Mouse (Mus musculus) heart, postnatal 36 days (tissue): ENCODE data around the gene Rasgrf2. TPM values are rescaled to one million over a fixed set of nuclear protein-coding genes. Genes with fewer than 3 reads are reported as not detected.
"Not testable (repeated sequence)": the region's sequence is repeated elsewhere in the genome, so short reads cannot be mapped to it uniquely, and the experiment has no call there.

Experiments used
- DNase-seq, 2 experiments: peaks; one replicate each; pipeline ENCODE4 v3.0.0; 2021 to 2022
- intact Hi-C: fragments of 180-260 bp; cut with DNase I; formaldehyde crosslinking; loops from one replicate; pipeline ENCODE4 v1.15.1; 2025
- total RNA-seq, 2 experiments: library from RNA; stranded (reverse); gene quantifications; 2 replicates each; pipeline ENCODE4 v1.2.3; 2021

The Rasgrf2 gene
- 1 to 10 TPM; 7.0 to 9.7 TPM for total RNA-seq

GRCm38 (mm10) chr13:92131384-92132150 lies at the start of gene Rasgrf2:
Gene Rasgrf2, minus strand, starts transcription at chr13:92131656.
- intact Hi-C loops, result loop anchor here (5.0 kb wide), 1 partner anchor 34 kb away; no protein-coding TSS in a partner anchor
- DNase-seq, result peak; percentile 34 to 45

DNA sequence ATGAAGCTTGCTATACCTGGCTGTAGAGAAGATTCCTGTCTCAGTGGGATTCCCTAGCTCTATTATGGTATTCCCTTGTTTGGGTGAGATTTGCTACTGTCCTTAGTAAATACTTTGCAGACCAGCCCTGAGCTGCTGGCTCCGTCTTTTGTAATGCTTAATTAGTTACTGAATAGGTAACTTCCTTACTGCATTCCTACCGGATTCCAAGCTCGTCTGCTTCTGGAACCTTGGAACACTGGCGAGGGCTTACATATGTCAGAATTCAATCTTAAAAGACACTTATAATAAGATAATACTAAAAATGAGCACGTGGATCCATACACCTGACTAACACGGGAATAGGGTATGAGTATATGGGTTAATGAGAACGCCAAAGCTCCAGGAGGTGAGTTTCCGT lies 41.2 kb upstream of the Rasgrf2 start:
- intact Hi-C loops, DNase-seq: not testable (repeated sequence)

- intact Hi-C loops, result no loop called here
- peak in 1 of 2 experiments; percentile 2 for DNase-seq
These were observed 19.1 kb upstream of the Rasgrf2 start for GRCm38 (mm10) chr13:92150551-92150950.

- intact Hi-C loops, result no loop called here
- no peak for DNase-seq
These were observed 17.4 kb upstream of the Rasgrf2 start for GRCm38 (mm10) chr13:92148858-92149257.

DNA sequence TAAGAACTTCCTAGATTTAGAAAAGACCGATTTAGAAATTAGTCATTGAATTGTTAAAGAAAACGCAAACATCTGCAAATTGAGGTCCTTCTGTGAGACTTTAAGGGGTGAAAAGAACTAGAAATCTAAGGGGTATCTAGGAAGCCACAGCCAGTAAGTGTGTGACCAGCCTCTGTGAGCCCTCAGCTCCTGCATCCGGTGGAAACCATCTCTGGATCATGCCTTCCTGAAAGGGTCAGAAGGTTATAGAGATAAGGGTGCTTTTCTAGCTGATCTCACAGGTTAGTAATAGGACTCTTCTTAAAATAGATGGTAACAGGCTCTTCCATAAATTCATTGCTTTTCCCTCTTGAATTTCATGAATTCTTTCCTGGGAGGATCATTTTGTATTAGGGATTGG lies 3.3 kb upstream of the Rasgrf2 start:
- intact Hi-C loops, result loop anchor here (5.0 kb wide), 1 partner anchor 37 kb away; no protein-coding TSS in a partner anchor
- no peak for DNase-seq

GRCm38 (mm10) chr13:92132599-92132998 lies 1.1 kb upstream of the Rasgrf2 start:
- intact Hi-C loops, result loop anchor here (5.0 kb wide), 1 partner anchor 35 kb away; no protein-coding TSS in a partner anchor
- no peak for DNase-seq

DNA sequence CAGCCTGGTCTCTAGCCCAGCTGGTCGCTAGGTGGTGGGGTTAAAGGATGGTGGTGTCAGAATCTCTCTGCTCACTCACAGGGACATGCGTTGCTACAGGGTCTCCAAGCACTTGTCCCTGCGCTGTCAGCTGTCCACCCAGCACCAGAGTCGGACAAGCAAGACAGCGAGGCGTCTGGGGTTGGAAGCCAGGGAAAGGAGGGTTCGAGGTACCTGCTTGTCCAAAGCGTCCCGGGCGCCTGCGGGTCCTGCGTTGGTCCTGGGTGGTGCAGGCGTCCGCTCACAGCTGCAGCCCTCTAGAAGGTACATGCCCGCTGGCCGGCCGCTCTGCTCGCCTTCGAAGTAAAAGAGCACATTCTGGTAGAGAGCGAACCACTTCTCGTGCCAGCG lies 467 bp downstream of the Rasgrf2 start:
- intact Hi-C loops, result loop anchor here (5.0 kb wide), 1 partner anchor 34 kb away; no protein-coding TSS in a partner anchor
- peak in 1 of 2 experiments; percentile 10 for DNase-seq

DNA sequence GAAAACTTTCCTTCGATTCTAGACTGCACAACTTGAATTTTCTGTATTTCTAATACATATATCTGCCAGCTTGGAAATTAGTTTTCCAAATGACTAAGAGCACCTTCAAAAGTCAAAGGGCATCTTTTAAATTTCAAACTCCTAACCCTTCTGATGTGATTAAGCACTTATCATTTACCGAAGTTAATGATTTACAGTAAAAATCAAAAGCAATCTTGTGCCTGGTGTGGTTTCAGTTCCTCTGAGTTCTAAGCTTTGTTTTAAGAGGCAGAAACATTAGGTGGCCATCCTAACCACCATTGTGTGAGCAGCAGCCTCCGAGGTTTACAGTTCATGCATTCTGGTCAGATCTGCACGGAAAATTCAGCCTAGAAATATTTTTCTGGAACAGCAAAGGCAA lies 1.6 kb downstream of the Rasgrf2 start:
- intact Hi-C loops, result loop anchor here (5.0 kb wide), 1 partner anchor 33 kb away; no protein-coding TSS in a partner anchor
- DNase-seq, result no peak

DNA sequence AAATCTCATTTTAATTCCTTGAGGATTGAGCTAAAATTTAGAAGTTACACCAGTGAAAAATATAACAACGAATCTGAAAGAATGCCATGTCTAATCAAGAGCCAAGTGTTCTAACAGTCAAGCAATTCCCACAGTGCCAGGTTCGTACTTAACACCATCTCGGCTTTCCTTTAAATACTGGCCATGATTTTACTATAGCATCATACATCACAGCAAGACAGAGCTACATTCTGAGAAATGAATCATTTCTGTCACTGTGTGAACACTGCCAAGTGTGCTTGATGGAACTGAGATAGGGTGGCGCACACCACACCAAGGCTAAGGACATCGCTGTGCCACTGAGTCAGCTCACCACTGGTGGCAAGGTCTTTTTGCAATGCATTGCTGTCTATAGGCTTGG lies 5.6 kb downstream of the Rasgrf2 start:
- DNase-seq, result no peak
- intact Hi-C loops, result no loop called here

GRCm38 (mm10) chr13:92119623-92120022 lies 11.8 kb downstream of the Rasgrf2 start:
- DNase-seq, result no peak
- intact Hi-C loops, result no loop called here

- intact Hi-C loops, result no loop called here
These were observed 17.4 kb downstream of the Rasgrf2 start for GRCm38 (mm10) chr13:92114076-92114475.

DNA sequence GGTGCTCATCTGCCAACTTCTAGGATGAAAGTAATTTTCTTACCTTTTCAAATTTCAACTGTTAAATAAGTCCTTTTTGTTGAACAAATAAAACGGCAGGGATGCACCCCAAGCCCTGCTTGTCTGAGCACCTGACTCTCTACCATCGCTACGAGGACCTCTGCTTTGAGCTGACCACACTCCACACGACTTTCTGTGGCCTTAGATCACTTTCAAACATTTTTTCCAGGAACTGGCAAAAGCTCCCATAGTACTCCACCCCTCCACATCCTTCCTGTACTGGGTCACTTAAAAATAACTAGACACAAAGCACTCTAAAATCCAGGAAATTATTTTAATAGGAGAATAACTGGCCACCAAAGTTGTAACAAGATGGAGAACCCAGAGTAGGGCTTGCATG lies 23.2 kb downstream of the Rasgrf2 start:
- peak in 1 of 2 experiments; percentile 14 for DNase-seq
- intact Hi-C loops, result no loop called here

More at GRCm38 (mm10) chr13:92114076-92114475, 17.4 kb downstream of the Rasgrf2 start:
- no peak for DNase-seq

GRCm38 (mm10) chr13:92104259-92104658 lies 27.2 kb downstream of the Rasgrf2 start:
- intact Hi-C loops, result no loop called here
- no peak for DNase-seq

DNA sequence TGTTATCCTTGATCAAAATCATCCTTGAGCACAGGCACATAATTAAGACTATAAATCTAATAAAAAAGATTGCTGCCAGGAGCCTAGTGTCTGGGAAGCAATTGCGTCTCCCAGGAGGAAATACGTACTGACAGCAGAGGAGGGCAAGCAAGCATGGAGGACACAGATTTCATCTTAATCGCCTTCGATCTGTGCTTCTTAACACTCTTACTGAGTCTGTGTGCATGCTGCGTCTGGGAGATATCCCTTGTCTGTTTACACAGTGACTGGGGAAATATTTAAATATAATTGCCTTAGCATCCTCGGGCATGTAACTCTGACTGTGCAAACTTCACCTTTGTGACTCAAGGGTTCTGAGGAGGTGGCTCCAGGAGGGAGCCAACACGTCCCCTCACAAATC lies 33.0 kb downstream of the Rasgrf2 start:
- no peak for DNase-seq
- intact Hi-C loops, result loop anchor here (5.0 kb wide), 1 partner anchor 34 kb away; the partner anchor contains the start of gene Rasgrf2

GRCm38 (mm10) chr13:92095131-92096090 lies 36.0 kb downstream of the Rasgrf2 start:
- intact Hi-C loops, result loop anchor here (5.0 kb wide), 1 partner anchor 37 kb away; the partner anchor contains the start of gene Rasgrf2
- peak in 1 of 2 experiments; percentile 13 for DNase-seq

- intact Hi-C loops, result no loop called here
- DNase-seq, result no peak
These were observed 37.7 kb downstream of the Rasgrf2 start for GRCm38 (mm10) chr13:92093712-92094290.

GRCm38 (mm10) chr13:92073111-92073510 lies 58.3 kb downstream of the Rasgrf2 start:
- no peak for DNase-seq
- intact Hi-C loops, result no loop called here

- intact Hi-C loops, result no loop called here
- no peak for DNase-seq
These were observed 62.8 kb downstream of the Rasgrf2 start for GRCm38 (mm10) chr13:92068651-92069050.

- no peak for DNase-seq
- intact Hi-C loops, result no loop called here
These were observed 63.6 kb downstream of the Rasgrf2 start for GRCm38 (mm10) chr13:92067831-92068230.

DNA sequence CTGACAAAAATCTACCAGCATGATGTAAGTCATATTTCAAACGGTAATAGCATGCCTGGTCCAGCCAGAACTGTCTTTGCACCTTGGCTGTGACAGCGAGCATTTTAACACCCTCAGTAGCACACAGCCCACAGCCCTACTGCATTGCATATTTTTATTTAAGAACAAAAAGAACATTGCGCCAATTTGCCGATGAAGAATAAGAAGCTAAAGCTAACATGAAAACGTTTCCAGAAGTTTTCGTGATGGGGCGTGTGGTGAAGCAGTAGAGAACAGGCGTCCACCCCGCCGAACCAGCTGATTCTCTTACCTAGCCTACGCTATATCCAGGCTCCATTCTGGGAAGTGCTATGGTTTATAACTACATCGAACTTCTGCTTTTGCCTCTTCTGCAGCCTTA lies 77.7 kb downstream of the Rasgrf2 start:
- DNase-seq, result no peak
- intact Hi-C loops, result no loop called here
